Mouse (Mus musculus): ENCODE results near the gene Gm3015.
"Not testable (repeated sequence)": the region's sequence is repeated elsewhere in the genome, so short reads cannot be mapped to it uniquely, and the experiment has no call there.

Gene Gm3015

GRCm38 (mm10) chr14:42768721-42769120 is at the start of gene Gm3015:
TSS of gene Gm3015 (minus strand) at chr14:42768821.
- not testable (repeated sequence) for DNase-seq (ENCODE audit: low spot score in 2 of 2)

GRCm38 (mm10) chr14:42797887-42798286 is 29.3 kb upstream of the Gm3015 start, which contains the start of gene Gm10377:
TSS of gene Gm10377 (minus strand) at chr14:42797987.
- DNase-seq (ENCODE audit: low spot score in 2 of 2): not testable (repeated sequence)

Data from urinary bladder, postnatal 4 days (tissue).